Mouse (Mus musculus) skeletal muscle tissue, adult 2 months (tissue): ENCODE results near the gene Trak1.

Experiments used
- DNase-seq: peaks from one replicate; pipeline ENCODE4 v3.0.0-alpha.2; 2012; ENCODE audit warnings: low read depth, low spot score

The Trak1 gene

DNA sequence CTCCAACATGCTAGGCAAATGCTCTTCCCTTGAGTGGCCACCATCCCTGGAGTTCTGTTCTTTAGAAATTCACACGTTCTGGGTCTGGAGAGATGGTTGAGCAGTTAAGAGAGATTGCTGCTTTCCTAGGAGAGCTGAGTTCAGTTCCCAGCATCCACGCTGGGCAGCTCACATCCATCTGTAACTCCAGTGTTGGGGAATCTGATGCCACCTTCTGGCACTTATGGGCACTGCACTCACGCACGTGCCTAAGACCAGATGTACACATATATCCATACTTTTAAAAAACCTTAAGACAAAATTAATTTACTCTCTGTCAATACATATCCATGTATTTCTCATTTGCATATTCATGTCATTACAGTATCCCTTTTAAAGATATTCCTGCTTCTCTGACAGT, 95.8 kb downstream of the Trak1 start:
- DNase-seq = no peak

DNA sequence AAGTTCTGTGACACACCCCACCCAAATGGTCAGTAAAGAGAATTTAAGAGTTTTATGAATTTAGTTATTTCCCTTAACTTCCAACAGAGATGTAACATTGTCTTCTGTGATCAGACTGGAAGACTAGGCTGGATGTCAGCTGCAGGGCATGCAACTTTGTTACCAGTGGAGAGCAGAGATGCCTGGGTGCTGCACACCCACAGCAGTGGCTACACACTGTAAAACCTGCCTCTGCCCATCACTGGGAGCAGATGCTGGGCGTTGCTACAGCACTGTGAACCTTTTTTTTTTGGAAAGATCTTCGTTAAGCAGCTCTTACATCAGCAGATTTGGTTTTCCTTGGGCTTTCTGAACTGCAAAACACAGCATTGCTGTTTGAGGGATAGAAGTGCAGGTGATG, 97.6 kb downstream of the Trak1 start:
- DNase-seq = no peak

DNA sequence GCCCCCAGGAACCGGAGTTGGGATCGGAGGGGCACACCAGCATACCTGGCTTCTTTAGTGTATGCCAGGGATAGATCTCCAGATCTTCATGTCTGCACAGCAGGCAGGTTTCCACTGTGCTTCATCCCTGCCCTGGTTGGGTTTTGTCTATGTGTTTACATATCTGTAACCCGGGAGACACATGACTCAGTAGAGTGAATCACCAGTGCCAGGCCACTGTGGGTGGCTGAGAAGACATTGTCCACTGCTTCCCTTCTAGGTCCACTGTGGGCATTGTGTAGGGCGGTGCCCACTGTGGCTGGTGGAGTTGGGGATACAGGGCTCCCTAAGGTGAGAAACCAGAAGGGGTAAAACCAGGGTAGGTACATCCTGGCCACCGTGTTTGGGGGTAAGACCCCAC, 98.5 kb downstream of the Trak1 start:
- no peak for DNase-seq

DNA sequence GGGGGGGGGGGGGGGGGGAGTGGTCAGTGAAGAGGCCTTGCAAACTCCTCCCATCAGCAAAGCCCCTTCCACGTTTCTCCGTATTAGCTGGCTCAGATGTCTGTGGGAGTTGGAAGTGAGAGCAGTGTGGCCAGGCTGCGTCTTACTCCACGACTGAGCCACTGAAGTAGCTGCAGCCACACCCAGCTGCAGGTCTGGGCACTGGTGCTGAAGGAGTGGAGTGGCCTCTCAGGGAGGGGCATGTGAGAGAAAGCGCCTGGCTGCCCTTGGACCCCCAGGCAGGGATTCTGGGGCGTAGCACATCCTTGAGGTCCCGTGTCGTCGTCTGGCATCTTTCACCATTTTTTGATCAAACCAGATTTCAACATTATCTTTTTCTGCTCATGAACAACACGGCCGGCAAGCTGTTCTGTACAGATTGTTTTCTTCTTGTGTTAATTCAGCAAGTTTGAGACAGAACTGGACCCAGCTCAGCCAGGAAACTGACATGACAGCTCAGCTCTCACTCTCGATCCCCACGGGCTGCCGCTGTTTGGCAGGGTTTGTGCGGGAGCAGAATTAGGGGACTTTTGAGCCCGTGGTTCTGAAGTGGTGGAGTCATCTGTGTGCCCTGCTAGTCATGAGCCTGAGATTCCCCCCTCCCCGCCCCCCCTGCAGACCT, 100.9 kb downstream of the Trak1 start:
- DNase-seq = no peak

DNA sequence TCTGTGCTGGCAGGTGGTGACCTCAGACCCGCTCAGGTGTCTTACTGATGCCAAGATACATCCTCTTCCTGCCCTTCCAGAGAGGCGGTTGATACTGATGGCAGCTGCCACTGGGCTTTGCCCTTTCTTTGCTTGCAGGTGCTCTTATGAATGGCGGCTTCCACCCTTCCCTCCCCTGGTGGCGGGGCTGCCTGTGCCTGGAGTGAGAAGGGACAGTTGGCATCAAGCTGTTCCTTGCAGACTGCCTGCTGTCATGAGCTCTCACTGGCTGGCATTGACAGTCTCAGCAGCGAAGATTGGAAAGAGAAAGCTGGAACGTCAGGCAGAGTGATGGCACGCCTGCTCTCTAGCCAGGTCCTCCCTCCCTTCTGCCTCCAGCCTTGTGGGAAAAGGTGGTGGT, 101.5 kb downstream of the Trak1 start:
- no peak for DNase-seq

DNA sequence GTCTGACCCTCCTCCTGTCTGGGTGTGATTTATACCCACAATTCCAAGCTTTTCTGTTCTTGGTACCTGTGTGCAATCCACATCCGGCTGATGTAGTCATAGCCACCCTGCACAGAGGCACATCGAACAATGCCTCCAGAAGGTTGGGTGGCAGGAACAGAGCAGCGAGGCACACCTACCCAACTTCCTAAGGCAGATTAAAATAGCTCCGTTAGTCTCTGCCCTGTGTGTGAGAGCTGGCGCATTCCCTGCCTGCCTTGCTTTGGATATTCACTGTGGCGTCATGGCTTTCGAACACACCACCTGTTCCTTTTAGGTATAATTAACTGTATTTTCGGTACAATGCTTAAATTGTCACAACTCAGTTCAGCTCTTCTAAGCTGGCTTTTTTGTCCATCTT, 103.3 kb downstream of the Trak1 start:
- no peak for DNase-seq

DNA sequence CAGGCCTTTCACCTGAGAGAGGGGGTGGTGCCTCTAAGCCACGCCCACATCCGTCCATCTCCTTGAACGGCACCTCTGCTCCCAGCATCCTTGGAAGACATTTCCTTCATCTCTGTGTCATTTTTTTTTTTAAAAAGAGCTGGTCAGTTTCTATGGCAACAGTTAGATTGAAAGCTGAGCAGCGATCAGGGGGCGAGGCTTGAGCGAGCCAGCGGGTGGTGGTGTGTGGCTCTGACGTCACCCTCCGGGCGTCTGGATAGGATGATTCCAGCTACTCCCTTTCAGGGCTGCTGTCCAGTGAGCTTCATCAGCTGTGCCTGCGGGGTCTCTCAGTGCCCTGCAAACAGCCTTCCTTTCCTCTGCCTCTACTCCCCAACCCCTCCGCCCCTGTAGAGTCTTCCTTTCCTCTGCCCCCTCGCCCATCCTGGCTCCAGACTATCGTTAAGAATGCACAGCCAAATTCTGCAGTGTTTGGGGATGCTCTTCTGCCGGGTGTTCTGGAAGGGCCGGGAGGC, 105.9 kb downstream of the Trak1 start:
- DNase-seq = no peak

DNA sequence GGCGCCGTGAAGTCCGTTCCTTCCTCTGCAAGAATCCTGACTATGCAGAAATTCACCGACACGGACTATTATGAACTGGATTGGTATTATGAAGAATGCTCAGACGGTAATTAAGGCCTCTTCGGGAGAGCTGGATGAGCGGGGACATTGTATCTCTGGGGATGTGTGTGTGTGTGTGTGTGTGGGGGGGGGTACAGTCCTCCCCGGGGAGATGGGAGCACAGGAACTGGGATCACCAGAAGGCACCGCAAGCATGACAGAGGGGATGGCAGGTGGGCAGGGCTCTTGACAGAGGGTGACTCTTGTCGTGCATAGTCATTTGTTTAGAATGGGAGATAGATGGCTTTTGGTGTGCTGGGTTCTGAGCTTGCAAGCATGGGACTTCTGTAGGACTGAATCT, 106.4 kb downstream of the Trak1 start:
- no peak for DNase-seq

DNA sequence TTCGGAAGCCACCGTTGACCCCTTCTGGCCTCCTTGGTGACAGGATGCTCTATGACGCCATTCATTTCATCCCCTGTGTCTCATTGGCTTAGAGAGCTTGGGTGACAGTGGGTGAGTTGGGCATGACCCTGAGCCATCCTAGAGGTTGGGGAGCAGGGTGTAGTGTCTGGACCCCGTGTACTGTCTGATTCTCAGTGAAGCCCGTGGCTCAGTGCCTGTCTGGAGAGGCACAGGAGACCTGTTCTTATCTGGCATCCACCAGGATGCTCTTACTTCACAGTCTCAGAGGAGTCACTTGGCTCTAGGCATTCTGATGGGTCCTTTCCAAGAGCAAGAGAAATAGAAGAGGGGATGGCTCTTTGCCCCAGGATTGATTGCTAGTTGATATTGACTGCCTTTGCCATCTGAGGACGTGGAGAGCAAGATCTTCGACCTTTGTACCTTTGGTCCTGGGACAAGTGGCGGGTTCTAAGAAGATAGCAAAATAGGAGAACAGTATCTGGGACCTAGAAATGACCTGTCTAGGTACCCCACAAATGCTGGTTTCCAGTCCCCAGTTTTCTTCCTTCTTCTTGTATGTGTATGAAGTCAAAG, 107.9 kb downstream of the Trak1 start:
- DNase-seq = no peak

DNA sequence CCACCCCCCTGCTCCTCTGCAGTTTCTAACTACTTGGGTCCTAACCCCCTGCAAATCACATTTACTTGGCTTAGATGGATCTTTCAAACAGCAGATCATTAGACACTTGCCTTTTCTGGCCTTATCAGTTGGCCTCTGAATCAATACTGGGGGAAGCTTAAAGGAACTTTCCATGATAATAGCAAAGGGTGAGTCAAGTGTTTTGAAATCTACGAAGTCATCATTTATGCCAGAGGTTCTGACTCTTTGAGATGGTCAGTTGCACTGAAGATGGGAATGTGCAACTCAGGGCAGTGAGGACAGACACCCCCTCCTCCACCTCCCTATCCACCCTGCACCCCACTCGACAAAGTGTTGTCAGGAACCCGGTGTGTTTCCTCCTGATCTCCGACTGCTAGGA, 108.5 kb downstream of the Trak1 start:
- no peak for DNase-seq

DNA sequence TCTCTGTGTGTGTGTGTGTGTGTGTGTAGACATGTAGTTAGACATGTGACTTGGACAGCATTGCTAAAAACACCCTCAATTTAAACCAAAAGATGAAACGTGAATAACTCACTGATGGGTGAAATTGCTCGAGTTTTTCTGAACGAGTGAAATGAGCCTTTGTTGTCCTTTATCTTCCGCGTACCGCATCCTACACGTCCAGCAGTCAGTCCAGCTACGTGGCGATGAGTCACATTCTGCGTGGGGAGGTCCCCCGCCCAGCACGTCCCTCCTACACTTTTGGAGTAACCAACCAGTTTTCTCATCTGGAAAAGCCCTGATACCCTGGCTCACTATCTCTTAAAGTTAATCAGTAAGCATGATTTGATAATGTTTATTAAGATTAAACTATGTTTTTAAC, 116.9 kb downstream of the Trak1 start:
- no peak for DNase-seq

DNA sequence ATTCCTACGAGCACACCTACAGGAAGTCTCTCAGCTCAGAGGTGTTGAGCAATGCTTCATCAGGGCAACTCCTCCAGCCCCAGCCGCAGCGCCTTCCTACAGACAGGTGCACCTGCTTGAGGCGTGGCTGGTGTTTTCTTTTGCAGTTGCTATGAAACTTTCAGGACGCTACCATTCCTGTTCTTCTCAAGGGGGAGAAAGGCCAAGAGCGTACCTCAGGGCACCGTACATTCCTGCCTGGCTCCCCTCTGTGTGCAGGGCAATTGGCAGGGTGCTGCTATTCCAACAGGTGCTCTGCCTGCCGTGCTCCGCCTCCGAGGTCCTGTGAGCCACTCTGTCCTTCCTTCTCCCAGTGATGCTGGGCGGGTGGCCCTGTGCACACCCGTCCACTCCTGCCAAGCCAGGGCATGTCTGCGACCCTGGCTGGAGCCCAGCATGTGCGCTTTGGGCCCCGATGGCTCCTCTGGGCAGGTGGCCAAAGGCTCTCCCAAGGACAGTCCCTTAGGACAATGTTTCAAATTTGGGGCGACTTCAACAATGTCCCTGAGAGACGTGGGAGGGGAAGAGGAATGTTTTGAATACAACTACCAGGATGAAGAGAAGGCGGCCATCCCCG, 118.4 kb downstream of the Trak1 start:
- DNase-seq = no peak

DNA sequence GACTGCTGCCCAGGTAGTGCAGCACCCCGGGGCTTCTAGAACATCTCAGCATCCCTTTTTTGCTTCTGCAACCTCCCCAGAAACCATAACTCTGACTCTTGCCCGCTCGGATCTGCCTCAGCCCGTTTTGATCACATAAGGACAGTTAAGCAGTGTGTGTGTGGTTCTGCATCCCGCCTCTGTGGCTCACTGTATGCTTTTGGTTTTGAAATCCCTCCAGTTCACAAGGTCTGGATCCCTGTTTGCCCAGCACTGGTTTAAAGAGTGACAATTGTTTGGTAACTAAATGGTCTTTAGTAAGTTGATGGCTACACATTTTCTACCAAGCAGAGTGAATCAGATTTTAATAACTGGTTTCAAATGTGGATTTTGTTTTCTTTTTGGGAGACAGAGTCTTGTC, 119.2 kb downstream of the Trak1 start:
- DNase-seq = no peak

DNA sequence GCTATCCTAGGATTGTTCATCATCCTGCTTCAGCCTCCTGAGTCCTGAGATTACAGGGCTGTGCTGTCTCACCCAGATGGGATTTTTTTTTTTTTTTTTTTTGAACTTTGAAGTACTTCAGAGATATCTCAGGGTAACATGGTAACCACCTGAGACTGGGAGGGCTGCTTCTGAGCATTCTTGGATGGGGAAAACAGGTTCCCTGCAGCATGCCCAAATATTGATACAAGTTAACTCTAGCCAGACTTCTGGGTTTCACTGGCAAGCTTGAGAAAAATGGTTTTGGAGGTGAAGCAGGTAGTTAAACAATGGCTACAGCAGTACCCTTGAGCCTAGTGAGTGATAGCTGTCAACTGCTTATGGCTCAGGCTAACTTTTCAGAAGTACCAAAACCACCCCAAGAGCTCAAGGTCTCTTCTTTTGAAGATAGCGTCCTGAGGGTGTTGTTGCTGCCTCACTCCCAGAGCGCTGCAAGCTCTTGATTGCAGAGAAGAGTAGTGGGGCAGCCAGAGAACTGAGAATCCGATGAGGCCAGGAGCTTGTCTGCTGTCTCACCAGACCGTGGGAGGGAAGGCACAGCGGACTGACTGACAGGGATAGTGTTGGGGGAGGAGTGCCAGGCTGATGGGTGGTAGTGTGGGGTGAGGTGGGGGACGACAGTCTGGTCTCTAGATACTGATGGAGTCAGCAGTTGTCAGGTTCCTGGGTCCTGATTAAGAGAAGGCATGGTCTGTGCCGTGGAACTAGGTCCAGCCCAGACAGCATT, 119.8 kb downstream of the Trak1 start:
- DNase-seq = no peak

DNA sequence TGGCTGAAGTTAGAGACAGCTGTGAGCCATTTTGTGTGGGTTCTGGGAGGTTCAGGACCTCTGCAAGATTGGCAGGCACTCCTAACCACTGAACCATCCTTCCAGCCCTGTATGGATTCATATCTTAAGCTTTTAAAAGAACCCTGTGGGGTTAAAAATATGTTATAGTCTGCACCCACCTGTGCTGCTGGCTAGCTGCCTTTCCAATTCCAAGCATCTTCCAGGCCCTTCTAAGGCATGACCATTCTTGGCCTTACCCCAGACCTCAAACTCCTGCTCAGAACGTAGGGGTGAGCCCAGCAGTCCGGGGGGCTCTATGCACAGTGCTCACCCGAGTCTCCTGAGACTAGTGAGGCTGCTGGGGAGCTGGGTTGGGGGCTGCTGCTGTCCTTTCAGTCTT, 121.7 kb downstream of the Trak1 start:
- no peak for DNase-seq

DNA sequence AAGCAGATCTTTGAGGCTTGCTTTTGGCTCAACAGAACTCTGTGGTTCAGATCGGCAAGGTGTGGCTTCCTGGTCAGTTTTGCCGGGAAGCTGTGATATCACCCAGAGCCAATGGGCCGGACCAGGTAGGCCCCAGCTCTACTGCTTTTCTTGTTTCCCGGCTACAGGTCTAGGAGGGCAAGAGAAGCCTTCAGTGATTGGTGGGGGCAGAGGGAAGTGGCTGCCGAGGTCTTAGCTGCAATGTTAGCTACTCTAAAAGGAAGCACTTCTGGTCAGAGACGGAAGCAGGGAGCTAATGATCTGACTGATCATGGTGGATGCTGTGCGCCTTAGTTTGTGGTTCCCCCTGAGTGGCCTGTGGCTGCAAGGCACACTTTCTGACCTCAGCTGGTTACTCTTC, 122.3 kb downstream of the Trak1 start:
- DNase-seq = no peak

DNA sequence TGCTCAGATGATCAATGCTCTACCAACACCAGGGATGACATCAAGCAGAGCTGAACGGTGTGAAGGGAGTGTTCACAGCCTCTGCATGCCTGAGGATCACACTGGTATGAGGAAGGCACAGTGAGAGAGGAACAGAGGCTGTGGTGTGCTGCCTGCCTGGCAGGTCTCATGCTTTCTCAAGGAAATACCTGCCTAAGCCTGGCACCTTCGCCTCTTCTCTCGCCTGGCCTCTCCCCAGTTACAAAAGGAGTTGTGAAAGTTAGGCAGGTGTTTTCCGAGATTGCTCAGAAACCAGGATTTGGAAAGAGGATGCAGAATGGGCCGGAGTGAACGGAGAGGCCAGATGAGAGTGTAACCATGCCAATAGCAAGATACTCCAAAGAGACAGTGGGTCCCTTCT, 123.5 kb downstream of the Trak1 start:
- DNase-seq = no peak

DNA sequence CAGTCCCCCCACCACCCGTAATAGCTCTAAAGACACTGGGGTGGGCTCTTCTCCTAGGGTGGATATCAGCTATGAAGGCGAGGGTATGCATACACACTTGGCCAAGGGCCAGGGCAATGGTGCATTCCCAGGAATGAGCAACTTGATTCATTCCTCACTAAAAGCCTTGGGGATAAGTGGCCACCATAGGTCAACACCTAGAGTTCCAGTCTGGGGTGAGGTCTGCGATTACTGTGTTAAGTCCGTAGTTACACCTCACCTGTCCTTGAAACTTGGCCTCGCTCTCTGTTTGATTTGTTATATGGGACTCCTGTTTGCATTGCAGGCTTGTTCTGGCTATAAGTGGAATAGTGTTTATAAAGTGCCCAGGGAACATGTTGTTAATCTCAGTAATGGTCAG, 125.1 kb downstream of the Trak1 start:
- DNase-seq = no peak

DNA sequence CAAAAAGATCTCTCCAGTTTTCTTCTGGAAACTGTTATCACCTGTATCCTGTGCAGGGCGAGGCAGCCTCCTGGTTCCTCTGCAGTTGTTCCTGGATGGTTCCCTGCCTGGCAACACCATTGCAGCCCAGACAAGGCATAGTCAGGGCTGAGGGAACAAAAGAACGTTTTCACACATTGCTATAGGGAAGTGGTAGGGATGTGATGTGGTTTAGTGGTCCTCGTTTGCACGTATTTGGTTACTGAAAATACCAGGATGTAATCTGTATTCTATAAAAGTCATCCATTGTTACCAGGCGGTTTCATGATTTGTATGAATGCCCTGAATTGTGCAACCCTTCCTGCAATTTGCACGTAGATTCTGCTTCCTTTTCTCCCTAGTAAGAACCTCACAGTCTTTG, 126.3 kb downstream of the Trak1 start:
- no peak for DNase-seq

DNA sequence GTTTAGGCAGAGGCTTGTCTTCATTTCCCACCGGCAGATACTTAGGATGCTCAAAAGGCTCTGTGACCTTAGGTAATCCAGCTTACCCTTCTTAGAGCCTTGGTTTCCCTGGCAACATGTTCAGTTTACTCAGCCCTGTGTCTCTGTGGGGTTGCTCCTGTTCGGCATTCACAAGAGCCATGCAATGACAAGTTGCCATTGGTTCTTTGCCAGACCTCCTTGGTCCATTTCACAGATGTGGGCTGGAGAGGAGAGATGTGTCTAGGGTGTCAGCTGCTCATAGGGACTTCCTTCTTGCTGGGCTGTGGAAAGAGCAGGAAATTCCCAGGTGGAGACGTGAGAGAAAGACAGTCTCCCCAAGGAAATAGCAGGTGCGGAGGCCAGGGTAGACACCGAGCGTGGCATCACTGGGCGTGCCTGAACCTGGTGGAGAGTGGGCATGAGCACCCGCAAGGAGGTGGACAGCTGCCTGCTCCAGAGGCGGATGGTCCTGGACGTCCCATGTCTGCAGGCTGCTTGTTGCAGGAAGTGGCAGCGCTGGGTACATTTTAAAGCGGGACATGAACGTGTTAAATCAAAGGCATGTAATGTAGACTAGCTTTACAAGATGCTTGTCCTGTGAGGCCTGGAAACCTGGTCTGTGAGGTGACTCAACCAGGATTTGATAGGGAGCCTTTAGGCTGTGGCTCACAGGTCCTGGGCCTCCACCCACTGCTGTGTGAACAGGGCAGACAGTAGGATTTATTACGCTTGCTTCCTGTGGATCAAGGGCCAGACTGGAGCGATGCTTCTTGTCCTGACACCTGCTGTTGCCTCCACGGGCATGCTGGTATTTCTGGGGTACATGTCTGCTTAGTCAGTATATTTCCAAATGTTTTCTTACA, 127.2 kb downstream of the Trak1 start:
- DNase-seq = no peak

DNA sequence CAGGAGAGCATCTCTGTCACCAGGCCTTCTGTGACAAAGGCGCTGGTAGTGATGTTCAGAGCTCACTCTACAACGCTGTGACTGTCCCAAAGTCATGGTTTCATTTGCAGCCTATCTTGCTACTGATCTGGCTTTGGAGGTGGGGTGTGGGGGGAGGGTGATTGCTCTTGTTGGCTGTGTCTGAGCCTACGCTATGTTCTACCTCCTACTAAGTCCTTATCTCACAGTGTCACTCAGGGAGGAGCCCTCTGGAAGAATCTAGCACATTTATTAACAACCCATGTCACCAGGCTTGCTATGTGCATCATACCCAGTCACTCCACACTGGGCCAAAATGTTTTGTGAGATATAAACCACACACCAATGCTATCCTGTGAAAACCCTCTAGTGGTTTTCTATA, 129.1 kb downstream of the Trak1 start:
- no peak for DNase-seq

DNA sequence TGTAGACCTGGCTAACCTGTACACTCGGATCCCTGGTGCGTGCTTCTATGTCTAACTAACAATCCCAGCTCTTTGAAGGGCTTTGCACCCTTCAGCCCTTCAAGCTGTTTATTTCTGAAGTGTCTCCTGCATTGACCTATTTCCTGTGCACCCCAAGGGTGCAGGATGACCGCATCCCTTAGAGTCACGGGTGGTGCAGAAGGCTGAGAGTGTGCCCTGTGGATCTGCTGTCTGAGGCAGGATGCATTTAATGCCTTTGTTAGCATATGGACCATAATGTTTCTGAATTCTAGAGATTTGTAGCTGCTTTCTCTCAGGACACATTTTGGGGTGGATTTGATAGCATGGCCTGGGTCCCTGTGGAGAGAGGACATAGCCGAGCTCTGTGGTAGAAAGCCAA, 129.6 kb downstream of the Trak1 start:
- no peak for DNase-seq
